Mouse (Mus musculus): ENCODE measurements around the gene Dlk1. TPM values are rescaled to one million over a fixed set of nuclear protein-coding genes. Genes with fewer than 3 reads are reported as not detected.

The Dlk1 gene
- 1 to 10 TPM in 1 of 2 experiments, under 1 TPM in 1; 0.73 to 1.2 TPM for total RNA-seq (2021)
- long read RNA-seq, full-length matches to known transcripts: 1 of 1 reads
- long read RNA-seq, partial matches to known transcripts: 0 of 1 reads
- long read RNA-seq, other reads (novel, unspliced or antisense): 0 of 1 reads

DNA sequence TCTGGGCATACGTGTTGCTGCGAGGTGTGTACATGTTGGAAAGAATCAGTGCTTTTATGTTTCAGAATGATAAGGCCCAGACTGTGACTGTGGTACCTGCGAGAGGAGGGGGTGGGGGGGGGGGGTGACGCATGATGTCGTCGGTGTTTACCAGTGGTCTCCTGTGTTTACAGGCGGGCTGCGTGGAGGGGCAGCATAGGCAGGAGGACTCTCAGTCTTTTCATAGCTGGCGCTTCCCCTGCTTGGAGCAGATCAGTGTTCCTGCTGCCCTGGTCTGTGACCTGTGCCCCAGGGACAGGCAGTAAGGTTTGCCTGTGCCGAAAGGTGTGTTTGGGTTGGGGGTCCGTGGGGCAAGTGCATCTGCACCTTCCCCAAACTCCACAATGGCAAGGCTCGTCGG lies at the start of gene Dlk1:
TSS of gene Dlk1 (plus strand) at position 232 of the 400 bp plus-strand sequence.
- DNase-seq (ENCODE audit: low spot score in 2 of 2): no peak

- DNase-seq (ENCODE audit: low spot score in 2 of 2): no peak
Observed at GRCm38 (mm10) chr12:109402943-109403342, 49.7 kb upstream of the Dlk1 start.

DNA sequence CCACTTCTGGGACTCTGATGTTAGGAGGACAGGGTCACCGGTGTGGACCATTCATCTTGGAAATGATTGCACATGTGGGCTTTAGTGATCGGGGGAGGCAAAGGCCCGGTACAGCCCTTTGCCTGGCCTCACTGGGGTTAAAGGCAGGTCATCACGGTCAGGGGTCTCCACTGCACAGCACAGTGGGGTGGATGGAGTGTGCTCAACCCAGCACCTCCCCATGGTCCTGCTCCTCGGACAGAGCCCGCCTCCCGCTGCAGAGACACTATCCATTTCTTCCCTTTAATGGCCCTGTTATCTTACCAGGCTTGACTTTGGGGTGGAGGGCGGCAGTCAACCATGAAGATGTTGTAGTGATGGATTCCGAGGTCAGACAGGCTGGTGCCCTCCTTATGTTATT lies 48.9 kb upstream of the Dlk1 start:
- no peak for DNase-seq (ENCODE audit: low spot score in 2 of 2)

GRCm38 (mm10) chr12:109406018-109406417 lies 46.6 kb upstream of the Dlk1 start:
- no peak for DNase-seq (ENCODE audit: low spot score in 2 of 2)

- DNase-seq (ENCODE audit: low spot score in 2 of 2): no peak
Observed at GRCm38 (mm10) chr12:109410723-109411122, 41.9 kb upstream of the Dlk1 start.

DNA sequence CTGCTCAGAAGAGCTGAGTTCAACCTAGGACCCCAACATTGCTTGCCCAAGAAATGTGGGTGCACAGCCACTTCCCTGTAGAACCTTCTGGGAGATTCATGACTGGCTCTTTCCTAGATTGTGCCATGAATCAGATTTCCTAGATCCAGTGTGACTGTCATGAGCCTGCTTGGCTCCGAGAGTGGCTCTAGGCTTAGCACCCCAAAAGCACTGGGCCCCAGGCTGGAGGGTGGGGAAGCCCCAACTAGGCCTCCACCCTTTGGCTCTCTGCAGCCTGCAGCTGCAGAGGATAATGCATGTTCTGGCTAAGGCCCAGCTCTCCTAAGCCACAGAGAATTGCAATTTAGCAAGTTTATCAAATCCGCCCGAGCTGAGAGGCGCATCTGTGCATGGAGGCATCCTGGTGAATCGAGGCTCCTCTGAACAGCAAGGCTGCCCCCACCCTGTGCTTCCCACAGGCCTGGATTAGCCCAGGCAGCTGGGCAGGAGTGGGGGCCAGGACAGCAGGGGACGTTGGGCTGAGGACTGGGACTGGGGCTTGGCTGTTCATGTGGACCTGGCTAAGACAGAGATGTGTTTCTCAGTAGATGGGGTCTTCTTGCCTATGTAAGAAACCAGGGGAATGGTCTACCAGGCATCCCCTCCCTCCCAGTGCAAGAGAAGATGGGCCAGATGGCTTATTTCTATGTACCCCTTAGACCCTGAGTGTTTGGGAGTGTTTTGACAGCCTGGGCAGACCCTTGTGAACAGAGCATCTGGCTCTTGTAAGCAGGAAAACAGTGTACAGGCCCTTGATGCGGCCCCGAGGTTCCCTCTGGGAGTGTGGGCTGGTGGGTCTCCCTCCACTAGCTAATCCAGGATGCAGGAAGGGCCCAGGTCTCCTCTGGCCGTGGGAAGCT lies 41.2 kb upstream of the Dlk1 start:
- no peak for DNase-seq (ENCODE audit: low spot score in 2 of 2)

GRCm38 (mm10) chr12:109412071-109412440 lies 40.6 kb upstream of the Dlk1 start:
- DNase-seq (ENCODE audit: low spot score in 2 of 2): no peak

GRCm38 (mm10) chr12:109412675-109413074 lies 39.9 kb upstream of the Dlk1 start:
- DNase-seq (ENCODE audit: low spot score in 2 of 2): no peak

GRCm38 (mm10) chr12:109413321-109413720 lies 39.3 kb upstream of the Dlk1 start:
- DNase-seq (ENCODE audit: low spot score in 2 of 2): no peak

- no peak for DNase-seq (ENCODE audit: low spot score in 2 of 2)
Observed at GRCm38 (mm10) chr12:109416681-109417080, 35.9 kb upstream of the Dlk1 start.

DNA sequence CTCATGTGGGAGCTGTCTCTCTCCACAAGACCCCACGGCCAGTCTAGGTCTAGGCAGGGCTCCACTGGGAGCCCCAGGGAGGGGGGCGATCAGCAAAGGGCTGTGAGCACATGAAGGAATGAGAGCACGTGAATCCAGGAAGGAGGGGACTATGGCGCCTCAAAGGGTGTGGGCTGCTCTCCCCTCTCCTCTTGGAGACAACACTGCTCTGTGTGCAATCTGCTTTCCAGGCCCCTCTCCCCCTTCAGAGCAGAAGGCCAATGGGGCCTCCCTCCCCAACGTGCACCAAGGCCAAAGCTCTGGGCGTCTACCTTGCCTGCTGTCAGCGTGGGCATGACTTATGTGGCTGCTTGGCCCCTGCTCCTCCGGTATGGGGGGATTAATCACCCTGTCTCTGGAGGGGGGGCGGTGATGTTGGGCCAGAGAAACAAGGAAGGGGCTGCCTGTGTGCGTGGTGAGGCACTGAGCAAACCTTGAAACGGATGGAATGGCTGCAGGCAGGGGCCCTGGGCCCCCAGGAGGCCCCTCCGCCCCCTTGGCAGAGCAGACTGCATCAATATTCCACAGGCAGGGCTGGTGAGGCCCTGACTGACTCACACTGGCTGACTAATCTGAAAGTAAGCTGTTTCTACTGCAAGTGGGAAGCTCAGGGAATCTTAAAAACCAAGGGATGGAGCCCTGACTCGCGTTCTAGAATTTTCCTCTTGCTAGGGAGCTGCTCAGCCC lies 35.0 kb upstream of the Dlk1 start:
- no peak for DNase-seq (ENCODE audit: low spot score in 2 of 2)

- DNase-seq (ENCODE audit: low spot score in 2 of 2): no peak
Observed at GRCm38 (mm10) chr12:109420006-109420405, 32.6 kb upstream of the Dlk1 start.

DNA sequence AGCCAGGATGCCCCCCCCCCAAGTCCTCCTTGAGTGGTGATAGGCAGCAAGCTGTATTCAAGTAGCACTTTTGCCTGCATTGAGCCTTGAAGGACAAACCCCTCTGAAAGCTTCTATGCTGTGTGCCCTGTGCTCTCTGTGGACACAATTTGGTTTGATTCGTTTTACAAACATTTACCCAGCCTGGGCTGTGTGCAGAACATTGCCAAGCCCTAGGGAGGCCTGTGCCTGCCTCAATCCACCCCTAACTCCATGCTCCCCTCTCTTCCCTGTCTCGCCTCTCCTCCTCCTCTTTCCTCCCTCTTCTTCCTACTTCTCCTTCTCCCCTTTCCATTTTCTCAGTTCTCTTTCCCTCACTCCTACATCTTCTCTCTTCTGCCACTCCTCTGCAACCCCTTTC lies 29.5 kb upstream of the Dlk1 start:
- no peak for DNase-seq (ENCODE audit: low spot score in 2 of 2)

GRCm38 (mm10) chr12:109423716-109424429 lies 28.8 kb upstream of the Dlk1 start:
- no peak for DNase-seq (ENCODE audit: low spot score in 2 of 2)

GRCm38 (mm10) chr12:109424753-109425332 lies 27.8 kb upstream of the Dlk1 start:
- DNase-seq (ENCODE audit: low spot score in 2 of 2): no peak

DNA sequence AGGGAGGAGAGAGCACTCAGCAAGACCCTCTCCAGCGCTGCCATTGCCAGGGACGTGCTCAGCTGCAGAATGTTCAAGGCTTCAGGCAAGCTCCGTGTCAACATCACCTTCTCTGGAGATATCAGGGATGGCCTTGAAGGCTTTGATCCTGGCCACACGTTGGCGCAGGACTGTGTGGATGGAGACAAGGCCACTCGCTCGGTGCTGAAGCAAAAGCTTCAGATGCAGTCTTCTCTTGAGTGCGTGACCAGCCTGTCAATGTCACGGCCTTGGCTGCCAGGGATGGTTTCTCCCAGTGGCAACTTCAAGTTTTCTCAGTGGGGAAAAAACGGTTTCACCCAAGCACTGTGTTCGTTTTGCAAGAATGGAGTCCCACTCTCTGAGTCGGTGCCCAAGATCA lies 26.6 kb upstream of the Dlk1 start:
- no peak for DNase-seq (ENCODE audit: low spot score in 2 of 2)

- DNase-seq (ENCODE audit: low spot score in 2 of 2): no peak
Observed at GRCm38 (mm10) chr12:109432475-109433130, 20.0 kb upstream of the Dlk1 start.

DNA sequence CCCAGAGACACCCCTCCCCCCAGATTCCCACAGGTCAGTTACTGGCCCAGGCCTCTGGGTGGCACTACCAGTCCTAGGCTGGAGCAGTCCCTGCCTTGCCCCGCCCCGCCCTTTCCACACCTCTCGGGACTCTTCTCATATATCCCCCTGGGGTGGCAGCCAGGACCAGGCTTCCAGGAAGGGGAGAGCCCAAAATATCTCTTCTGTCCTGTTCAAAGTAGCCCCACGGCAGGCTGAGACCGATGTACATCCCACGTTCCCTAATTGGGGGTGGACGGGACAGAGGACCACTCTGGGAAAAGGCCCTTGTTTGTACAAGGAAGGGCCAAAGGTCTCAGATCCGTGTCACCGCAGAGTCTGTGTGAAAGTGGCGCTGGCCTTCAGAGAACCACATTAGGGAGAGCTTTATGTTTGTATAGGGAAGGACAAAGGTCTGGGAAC lies 16.2 kb upstream of the Dlk1 start:
- no peak for DNase-seq (ENCODE audit: low spot score in 2 of 2)

DNA sequence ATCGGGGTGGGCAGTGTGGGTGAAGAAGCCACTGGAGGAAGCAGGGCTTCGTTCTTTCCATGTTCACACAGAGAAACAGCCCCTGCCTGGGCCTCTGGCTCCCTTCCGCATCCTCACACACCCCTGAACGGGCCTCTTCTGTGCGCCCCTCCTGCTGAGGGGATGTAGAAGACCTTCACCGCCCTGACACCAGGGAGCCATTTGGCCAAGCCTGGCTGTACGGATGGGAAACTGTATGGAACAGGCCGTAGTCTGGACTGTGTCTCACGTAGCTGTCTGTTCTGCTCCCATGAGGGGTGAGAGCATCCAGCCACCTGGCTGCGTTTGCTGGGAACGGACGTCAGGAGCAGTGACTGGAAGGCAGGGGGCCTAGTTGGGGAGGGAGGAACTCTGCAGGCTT lies 15.8 kb upstream of the Dlk1 start:
- DNase-seq (ENCODE audit: low spot score in 2 of 2): no peak

- peak; percentile 74 to 84 for DNase-seq (ENCODE audit: low spot score in 2 of 2)
Observed at GRCm38 (mm10) chr12:109437559-109438350, 14.9 kb upstream of the Dlk1 start.
